Mouse (Mus musculus) liver, adult 2 months (tissue): ENCODE measurements around the gene Plekha1.

Experiments used
- CTCF ChIP-seq: fragments of 200-500 bp; IDR thresholded peaks from 2 replicates; pipeline ENCODE4 v1.5.1; 2011; ENCODE audit warnings: low read depth, low read length, control low read depth
- POLR2A ChIP-seq: fragments of 200-500 bp; IDR thresholded peaks from 2 replicates; pipeline ENCODE4 v1.6.1; 2011; ENCODE audit warnings: low read length, control low read depth; ENCODE audit not compliant: insufficient read depth; ENCODE audit errors: extremely low read depth

DNA sequence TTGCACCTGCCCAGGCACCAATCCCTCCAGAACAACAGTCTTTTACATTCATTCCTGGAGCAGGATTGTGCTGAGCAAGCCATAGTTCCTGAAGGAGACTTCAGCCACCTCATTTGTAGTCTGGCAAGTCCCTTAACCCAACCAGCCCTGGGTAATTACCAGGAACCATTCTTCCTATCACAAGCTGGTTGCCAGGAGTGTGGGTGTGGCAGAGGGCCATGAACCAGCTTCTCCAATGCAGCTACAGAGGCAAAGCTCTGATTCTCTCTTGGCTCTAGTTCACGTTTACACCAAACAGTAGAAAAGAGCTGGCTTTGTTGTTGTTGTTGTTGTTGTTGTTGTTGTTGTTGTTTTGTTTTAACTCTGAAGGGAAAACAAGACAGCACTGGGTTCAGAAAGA, 3.1 kb upstream of the Plekha1 start:
- TF ChIP-seq CTCF (no peak), POLR2A (no peak)
